Comparison of ENCODE assay signal across 8 mouse cellular contexts in the genomic region with DNA sequence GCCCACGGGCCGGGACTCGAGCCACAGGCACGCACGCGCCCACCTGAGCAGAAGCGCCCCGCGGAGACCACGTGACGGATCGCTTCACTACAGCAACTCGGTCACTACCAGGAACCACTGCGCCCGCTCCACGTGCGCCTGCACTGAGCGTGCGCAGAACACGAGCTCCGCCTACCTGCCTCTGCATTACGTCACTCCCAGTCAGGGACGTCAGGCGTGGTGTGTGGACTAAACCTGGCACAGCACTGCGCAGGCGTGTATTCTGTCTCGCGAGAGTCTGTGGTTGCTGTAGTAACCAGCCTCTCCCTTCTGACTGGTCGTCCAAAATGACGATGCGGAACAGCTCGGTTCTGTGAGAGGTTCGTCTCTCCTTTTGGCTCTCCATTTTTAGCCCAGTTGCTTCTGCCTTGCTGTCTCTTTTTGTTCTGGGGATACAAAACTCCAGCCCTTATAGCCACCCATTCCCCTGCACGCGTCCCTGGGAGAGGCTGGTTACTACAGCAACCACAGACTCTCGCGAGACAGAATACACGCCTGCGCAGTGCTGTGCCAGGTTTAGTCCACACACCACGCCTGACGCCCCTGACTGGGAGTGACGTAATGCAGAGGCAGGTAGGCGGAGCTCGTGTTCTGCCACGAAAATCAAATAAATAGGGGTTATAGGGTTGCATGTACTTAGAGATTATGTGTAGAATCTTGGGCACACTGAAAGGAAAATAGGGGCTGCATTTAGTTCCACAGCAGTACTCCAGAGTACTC. TPM values are rescaled to one million over a fixed set of nuclear protein-coding genes. Genes with fewer than 3 reads are reported as not detected.
DNase-seq lines count a peak whose midpoint lies in the region; ATAC-seq and TF ChIP-seq lines count a peak whose summit lies in the region.

A gene (minus strand): TSS at position 160 of the 759 bp plus-strand sequence.

- no peaks in the 10 kb centered on the region for H3K27me3 ChIP-seq in heart, embryonic 11.5 days (ENCODE audit: control insufficient read depth, insufficient read depth, low read length)
- peaks cover 8% of the 10 kb centered on the region; the same call in 1 of the 2 replicates for H3K27me3 ChIP-seq in kidney, embryonic 16.5 days (ENCODE audit: insufficient read depth, low read length)
- no peaks in the 10 kb centered on the region for H3K27me3 ChIP-seq in liver, adult 2 months (ENCODE audit: control insufficient read depth, insufficient read depth, low read length)
- peaks cover 11% of the 10 kb centered on the region for H3K27me3 ChIP-seq in myocyte (ENCODE audit: control insufficient read depth, insufficient read depth, insufficient read length)
- H3K27me3 ChIP-seq in splenic B cell, adult 2 months (ENCODE audit: control insufficient read depth, insufficient read depth, low read length, poor library complexity, severe bottlenecking), result no peaks in the 10 kb centered on the region; the same call in 1 of the 2 replicates

- H3ac ChIP-seq in myocyte (ENCODE audit: control insufficient read depth, insufficient read length), result peak within 1 kb of the TSS; percentile 65

- H3K4me3 ChIP-seq in bone marrow macrophage, adult 2 months (ENCODE audit: insufficient read depth, low read length), result peak within 1 kb of the TSS; percentile 94
- peak within 1 kb of the TSS; percentile 71 for H3K4me3 ChIP-seq in embryonic fibroblast, embryonic 13.5 days (ENCODE audit: insufficient read depth, low read length)
- peak within 1 kb of the TSS; percentile 75 for H3K4me3 ChIP-seq in heart, embryonic 11.5 days (ENCODE audit: low read depth, low read length)
- peak within 1 kb of the TSS; percentile 63 for H3K4me3 ChIP-seq in kidney, embryonic 16.5 days (ENCODE audit: low read length)
- H3K4me3 ChIP-seq in liver, adult 2 months (ENCODE audit: insufficient read depth, low read depth, low read length), result peak within 1 kb of the TSS; percentile 76
- H3K4me3 ChIP-seq in myocyte, result peak within 1 kb of the TSS; percentile 65

- H3K36me3 ChIP-seq in heart, embryonic 11.5 days (ENCODE audit: control insufficient read depth, insufficient read depth, low read length), result 0 out of 2 replicates have a peak, but pooled peaks cover 3% of the 10 kb centered on the region
- peaks cover 19% of the 10 kb centered on the region for H3K36me3 ChIP-seq in kidney, embryonic 16.5 days (ENCODE audit: insufficient read depth, low read length)
- peaks cover 11% of the 10 kb centered on the region; the same call in 1 of the 2 replicates for H3K36me3 ChIP-seq in liver, adult 2 months (ENCODE audit: control insufficient read depth, insufficient read depth, low read length)
- H3K36me3 ChIP-seq in myocyte (ENCODE audit: control insufficient read depth, insufficient read depth), result peaks cover 25% of the 10 kb centered on the region
- peaks cover 2% of the 10 kb centered on the region; the same call in 1 of the 2 replicates for H3K36me3 ChIP-seq in splenic B cell, adult 2 months (ENCODE audit: control insufficient read depth, insufficient read depth, low read length, poor library complexity, severe bottlenecking)

- peak; percentile 99 for ATAC-seq in heart, embryonic 11.5 days (replicated peaks; ENCODE audit: insufficient number of reproducible peaks, low FRiP score, low TSS enrichment)
- ATAC-seq in kidney, embryonic 16.5 days (ENCODE audit: low FRiP score, low TSS enrichment), result peak; percentile 99

- peak within 1 kb of the TSS; percentile 82 for H3K27ac ChIP-seq in bone marrow macrophage, adult 2 months (ENCODE audit: insufficient read depth, low read depth, low read length)
- H3K27ac ChIP-seq in embryonic fibroblast, embryonic 13.5 days (ENCODE audit: insufficient read depth, low read length), result peak within 1 kb of the TSS; percentile 60
- peak within 1 kb of the TSS; percentile 82 for H3K27ac ChIP-seq in heart, embryonic 11.5 days (ENCODE audit: low read depth, low read length)
- H3K27ac ChIP-seq in kidney, embryonic 16.5 days (ENCODE audit: low read length), result peak within 1 kb of the TSS; percentile 63
- H3K27ac ChIP-seq in liver, adult 2 months (replicated peaks; ENCODE audit: insufficient read depth, low read depth, low read length), result peak within 1 kb of the TSS; percentile 55

- no peaks in the 10 kb centered on the region for H3K9me3 ChIP-seq in heart, embryonic 11.5 days (replicated peaks; ENCODE audit: control insufficient read depth, low read length)
- H3K9me3 ChIP-seq in kidney, embryonic 16.5 days (ENCODE audit: low read length), result no peaks in the 10 kb centered on the region

- H3K4me1 ChIP-seq in bone marrow macrophage, adult 2 months (ENCODE audit: control insufficient read depth, insufficient read depth, low read length), result peaks cover 11% of the 10 kb centered on the region
- peaks cover 5% of the 10 kb centered on the region for H3K4me1 ChIP-seq in embryonic fibroblast, embryonic 13.5 days (ENCODE audit: control insufficient read depth, insufficient read depth, low read length)
- 0 out of 2 replicates have a peak, but pooled peaks cover 6% of the 10 kb centered on the region for H3K4me1 ChIP-seq in heart, embryonic 11.5 days (ENCODE audit: control insufficient read depth, insufficient read depth, low read length)
- H3K4me1 ChIP-seq in kidney, embryonic 16.5 days (ENCODE audit: insufficient read depth, low read length), result peaks cover 20% of the 10 kb centered on the region
- peaks cover 10% of the 10 kb centered on the region for H3K4me1 ChIP-seq in liver, adult 2 months (ENCODE audit: control insufficient read depth, insufficient read depth, low read length)

- no peak for TF ChIP-seq CTCF in bone marrow macrophage, adult 2 months (IDR thresholded peaks at IDR 0.05; ENCODE audit: low read depth, low read length)
- TF ChIP-seq CTCF in embryonic fibroblast, embryonic 13.5 days (IDR thresholded peaks at IDR 0.05; ENCODE audit: borderline replicate concordance, insufficient read depth, low read length), result no peak
- TF ChIP-seq CTCF in liver, adult 2 months (IDR thresholded peaks at IDR 0.05; ENCODE audit: low read depth, low read length), result no peak

- WGBS in heart, embryonic 11.5 days (ENCODE audit: insufficient replicate concordance), result under 1% methylated on average over 45 of the region's 45 CpGs
- WGBS in kidney, embryonic 16.5 days, result 0% methylated on average over 45 of the region's 45 CpGs
- WGBS in liver, adult 2 months, result under 1% methylated on average over 45 of the region's 45 CpGs

- H3K79me2 ChIP-seq in liver, adult 2 months (ENCODE audit: control insufficient read depth, insufficient read depth, low read length), result no peaks in the 10 kb centered on the region
- peaks cover 26% of the 10 kb centered on the region for H3K79me2 ChIP-seq in myocyte (ENCODE audit: control insufficient read depth, insufficient read depth)

- H3K9ac ChIP-seq in heart, embryonic 11.5 days (ENCODE audit: low read depth, low read length), result peak within 1 kb of the TSS; percentile 84
- peak within 1 kb of the TSS; percentile 74 for H3K9ac ChIP-seq in kidney, embryonic 16.5 days (replicated peaks; ENCODE audit: low read length)
- H3K9ac ChIP-seq in liver, adult 2 months (ENCODE audit: low read depth, low read length), result peak within 1 kb of the TSS; percentile 82

- peak; percentile 98 for DNase-seq in A20 (ENCODE audit: low read depth, low spot score)
- peak; percentile 85 for DNase-seq in liver, adult 2 months (ENCODE audit: extremely low read depth, low read depth, low spot score)
- DNase-seq in splenic B cell, adult 2 months (ENCODE audit: low read depth, low spot score), result peak; percentile 99

- H3K4me2 ChIP-seq in heart, embryonic 11.5 days, result peak within 1 kb of the TSS; percentile 85
- H3K4me2 ChIP-seq in kidney, embryonic 16.5 days (replicated peaks; ENCODE audit: low read depth, low read length), result peak within 1 kb of the TSS; percentile 54
- peak within 1 kb of the TSS; percentile 81 for H3K4me2 ChIP-seq in myocyte (ENCODE audit: low read depth)

- TF ChIP-seq POLR2A in bone marrow macrophage, adult 2 months (IDR thresholded peaks at IDR 0.05; ENCODE audit: borderline replicate concordance, low read depth, low read length), result no peak
- peak; percentile 82 for TF ChIP-seq POLR2A in embryonic fibroblast, embryonic 13.5 days (IDR thresholded peaks at IDR 0.05; ENCODE audit: low read depth, low read length)
- TF ChIP-seq POLR2A in liver, adult 2 months (IDR thresholded peaks at IDR 0.05; ENCODE audit: extremely low read depth, insufficient read depth, low read length), result 0 out of 2 replicates have a peak, but pooled peaks have one; percentile 9
- TF ChIP-seq POLR2A in myocyte (IDR thresholded peaks at IDR 0.05; ENCODE audit: insufficient read length, low read depth), result peak; percentile 93

TF ChIP-seq in myocyte, 11 proteins besides CTCF, POLR2A, EP300 and RAD21:
- TF ChIP-seq MAX (IDR thresholded peaks at IDR 0.05; ENCODE audit: low read depth) (peak; percentile 73), TCF3 (IDR thresholded peaks at IDR 0.05; ENCODE audit: insufficient read length, low read depth) (peak; percentile 2), POLR2AphosphoS2 (IDR thresholded peaks at IDR 0.05; ENCODE audit: insufficient read length, low read depth) (peak; percentile 95), MYOG (IDR thresholded peaks at IDR 0.05; ENCODE audit: control insufficient read depth in 1 of 3, insufficient read depth in 1 of 3, insufficient read length in 2 of 3, low read depth in 2 of 3) (peak in 2 of 3 experiments; percentile 13 to 33), MYOD1 (IDR thresholded peaks at IDR 0.05; ENCODE audit: control insufficient read depth in 1 of 3, insufficient read length in 2 of 3, low read depth in 2 of 3) (peak in 1 of 3 experiments; percentile 9), REST (IDR thresholded peaks at IDR 0.05; ENCODE audit: insufficient read depth, insufficient read length) (no peak), E2F4 (IDR thresholded peaks at IDR 0.05; ENCODE audit: insufficient read depth) (peak; percentile 22), CEBPB (IDR thresholded peaks at IDR 0.05; ENCODE audit: insufficient read depth, poor library complexity, severe bottlenecking) (no peak), USF1 (IDR thresholded peaks at IDR 0.05; ENCODE audit: low read depth) (peak; percentile 93)

RNA-seq across cellular contexts. Expression of the gene that starts here (rescaled TPM):
- 4.7 and 5.5 TPM in 2 replicates for polyA plus RNA-seq in bone marrow macrophage, adult 2 months (2012; ENCODE audit: insufficient read depth, insufficient read length, missing spikeins)
- 13.7 and 16.1 TPM in 2 replicates for polyA plus RNA-seq in embryonic fibroblast, embryonic 13.5 days (2011; ENCODE audit: insufficient read length, low read depth, missing spikeins)
- polyA plus RNA-seq in heart, embryonic 11.5 days (2014; fragmentation: Nextera tagmentation; extraction: Ambion mirVana), result 14.4 and 16.2 TPM in 2 replicates
- polyA plus RNA-seq in kidney, embryonic 16.5 days (2015; fragmentation: Nextera tagmentation; extraction: Ambion mirVana), result 19.7 and 20.5 TPM in 2 replicates
- 2.6 and 3.4 TPM in 2 replicates for total RNA-seq in liver, adult 2 months (2014; rRNA removed)
- polyA plus RNA-seq in liver, adult 2 months (2012; rRNA removed), result 1.9 and 2.3 TPM in 2 replicates
- polyA plus RNA-seq in myocyte (2012; fragmentation: generic; extraction: Trizol), result 11.3 TPM

Comparison
In these comparisons a context has a peak if more than half of its experiments do, and no peak if none do; other contexts are left out.
1. Peak in every context shown above with its lines: DNase-seq, ATAC-seq, H3K4me3 ChIP-seq and H3K27ac ChIP-seq.